Mouse (Mus musculus): Measurements from ENCODE around the gene Kalrn.

Gene Kalrn

DNA sequence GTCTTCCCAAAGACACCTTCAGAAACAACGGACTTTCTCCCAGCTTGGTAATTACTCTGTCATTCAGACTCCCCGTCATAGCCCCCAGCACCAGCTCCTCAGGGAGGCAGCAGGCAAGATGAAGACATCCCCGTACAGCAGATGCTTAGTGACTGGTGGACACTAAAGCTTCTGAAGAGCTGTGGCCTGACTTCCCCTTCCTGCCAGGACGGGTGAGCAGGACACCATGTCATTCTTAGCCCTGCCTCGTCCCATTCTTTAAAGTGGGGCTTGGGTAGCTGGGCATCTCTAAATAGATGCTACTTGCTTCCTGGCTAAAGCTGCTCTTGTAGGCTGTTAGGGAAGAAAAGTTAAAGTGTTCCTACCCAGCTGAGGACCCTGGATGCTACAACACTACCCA, 145.7 kb downstream of the Kalrn start:
- DNase-seq (ENCODE audit: low spot score) = no peak

DNA sequence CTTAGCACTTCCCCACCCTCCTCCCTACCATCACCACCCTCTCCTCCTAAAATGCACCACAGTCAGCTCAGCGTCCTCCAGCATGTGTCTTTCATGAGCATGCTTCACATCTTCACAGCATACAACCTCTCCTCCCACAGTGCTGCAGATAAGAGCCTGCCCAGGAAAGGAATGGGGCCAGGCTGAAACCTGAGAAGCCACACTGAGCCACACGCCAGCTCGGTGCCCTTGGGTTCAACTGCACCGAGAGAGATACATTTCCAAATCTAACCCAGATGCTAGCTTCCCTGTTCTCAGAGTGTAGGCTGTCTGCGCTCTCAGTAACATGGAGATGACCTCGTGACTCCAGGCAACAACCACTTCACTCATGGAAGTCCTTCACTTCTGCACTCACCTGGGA, 151.9 kb downstream of the Kalrn start:
- no peak for DNase-seq (ENCODE audit: low spot score)

DNA sequence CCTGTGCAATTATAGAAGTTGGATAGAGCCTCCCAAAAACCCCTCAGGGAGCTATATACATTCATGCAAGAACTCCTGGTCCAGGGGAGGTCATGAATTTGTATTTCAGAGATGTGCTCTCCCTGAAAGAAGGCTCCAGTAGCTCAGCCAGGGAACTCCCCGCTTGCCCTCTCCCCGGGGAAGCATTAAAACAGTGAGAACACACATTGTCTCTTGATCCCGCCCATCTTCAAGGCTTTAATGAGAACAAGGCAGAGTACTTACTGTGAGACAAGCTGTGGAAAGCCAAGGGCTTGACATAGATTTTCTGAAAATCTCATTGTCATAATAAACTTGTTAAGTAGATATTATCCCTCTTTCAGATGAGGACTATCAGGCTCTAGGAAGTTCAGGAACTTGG, 155.4 kb downstream of the Kalrn start:
- no peak for DNase-seq (ENCODE audit: low spot score)

DNA sequence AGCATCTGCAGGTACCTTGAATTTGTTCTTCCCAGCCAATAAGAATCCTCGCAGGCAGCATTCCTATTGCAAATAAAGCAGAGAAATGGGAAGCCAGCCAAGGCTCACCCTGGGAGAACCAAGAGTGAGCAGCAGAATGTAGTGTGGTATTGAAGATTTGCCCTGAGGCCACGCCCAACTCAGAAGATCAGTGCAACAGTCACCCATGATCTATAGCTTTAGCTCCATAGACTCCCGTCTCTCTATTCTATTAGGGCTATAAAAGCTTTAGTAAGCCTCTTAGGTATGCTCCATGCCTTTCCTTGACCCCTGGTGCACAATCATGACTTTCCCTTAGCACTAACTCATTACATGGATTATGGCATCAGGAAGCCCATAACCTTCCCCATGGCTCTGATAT, 155.9 kb downstream of the Kalrn start:
- no peak for DNase-seq (ENCODE audit: low spot score)

DNA sequence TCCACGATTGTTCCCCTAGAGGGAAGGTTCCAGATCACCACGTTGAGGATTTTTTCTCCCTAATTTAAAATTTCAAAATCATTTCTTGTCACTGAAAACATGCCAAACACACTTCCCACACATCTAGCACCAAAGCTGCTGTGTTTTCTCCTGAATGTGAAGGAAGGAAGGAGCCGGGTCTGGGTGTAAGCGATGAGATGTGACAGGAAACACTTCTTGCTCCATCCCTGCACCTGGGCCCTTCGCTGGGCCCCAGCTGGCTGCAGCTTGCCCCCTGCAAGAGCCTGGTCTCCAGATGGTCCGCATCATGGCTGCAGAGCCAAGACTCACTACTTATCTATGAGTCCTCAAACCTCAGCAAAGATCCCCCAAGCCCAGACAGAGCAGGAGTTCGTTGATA, 158.8 kb downstream of the Kalrn start:
- DNase-seq (ENCODE audit: low spot score) = peak; percentile 36

DNA sequence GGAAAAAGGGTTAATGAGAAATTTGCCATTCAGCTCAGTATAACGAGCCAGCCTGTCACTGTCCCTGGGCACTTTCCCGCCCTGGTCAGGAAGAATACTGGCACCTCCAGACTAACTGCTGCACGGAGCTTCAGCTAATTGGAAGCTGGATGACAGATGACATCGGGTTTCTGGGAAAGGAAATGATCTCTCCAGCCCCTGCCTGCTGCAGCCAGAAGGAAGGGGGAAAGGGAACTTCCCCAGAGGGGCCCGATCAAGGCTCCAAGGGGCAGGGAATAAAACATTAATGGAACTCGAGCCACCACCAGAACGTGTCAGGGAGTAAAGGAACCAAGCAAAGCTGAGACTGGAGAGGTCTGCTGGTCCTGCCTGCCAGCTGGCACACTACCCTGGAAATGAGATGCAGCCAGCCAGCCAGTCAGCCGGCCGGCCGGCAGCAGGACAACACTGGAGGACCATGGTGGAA, 159.4 kb downstream of the Kalrn start:
- DNase-seq (ENCODE audit: low spot score) = peak; percentile 45

DNA sequence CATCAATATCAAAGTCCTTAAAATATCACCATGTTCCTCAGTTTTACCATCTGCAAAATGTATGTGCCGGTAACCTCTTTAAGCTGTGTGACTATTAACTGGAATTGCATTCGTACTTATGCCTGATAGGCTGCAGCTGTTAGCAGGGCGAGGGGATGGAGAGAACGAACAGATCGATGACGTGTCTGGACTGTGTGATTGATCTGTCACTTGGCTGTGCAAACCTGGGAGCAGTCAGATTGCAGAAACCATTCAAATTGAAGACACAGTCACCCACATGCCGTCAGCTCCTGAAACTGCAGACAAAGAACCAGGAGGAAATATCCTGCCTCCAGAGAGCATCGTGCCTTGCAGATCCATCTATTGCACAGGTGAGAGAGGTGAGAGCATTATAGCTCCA, 166.3 kb downstream of the Kalrn start:
- DNase-seq (ENCODE audit: low spot score) = no peak

DNA sequence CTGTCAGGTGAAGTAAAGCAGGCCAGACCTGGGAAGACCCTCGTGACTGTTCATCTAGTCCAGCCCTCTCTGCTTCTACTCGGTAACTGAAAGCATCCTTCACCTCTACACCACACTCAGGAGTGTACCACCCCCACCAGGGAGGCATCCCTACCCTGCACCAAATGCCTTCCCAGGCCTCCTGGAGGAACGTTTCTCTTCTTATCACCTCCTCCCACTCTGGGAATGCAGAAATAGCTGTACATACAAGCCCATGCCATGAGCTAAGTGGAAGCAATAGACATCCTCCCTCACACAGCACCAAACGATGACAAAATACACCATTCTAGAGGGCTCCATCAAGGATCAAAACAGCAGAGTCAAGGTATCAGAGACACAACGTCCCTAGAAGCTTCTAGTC, 168.2 kb downstream of the Kalrn start:
- no peak for DNase-seq (ENCODE audit: low spot score)

DNA sequence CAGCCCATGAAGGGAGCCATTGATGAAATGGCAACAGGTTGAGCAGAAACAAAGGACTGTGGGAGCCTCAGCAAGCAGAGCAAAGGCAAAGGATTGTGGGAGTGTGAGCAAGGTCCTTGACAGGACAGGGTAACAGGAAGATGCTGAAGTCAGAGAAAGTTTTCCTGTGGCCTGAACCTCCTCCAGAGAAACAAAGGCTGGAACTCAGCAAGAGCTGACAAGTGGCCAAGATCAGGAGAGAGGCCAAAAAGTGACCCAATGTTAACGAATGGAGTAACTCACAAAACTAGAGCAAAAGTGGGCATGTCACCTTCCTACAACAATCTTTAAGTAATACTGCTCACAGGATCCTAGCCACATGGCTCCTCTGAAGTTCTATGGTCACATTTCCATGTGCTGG, 172.1 kb downstream of the Kalrn start:
- no peak for DNase-seq (ENCODE audit: low spot score)

DNA sequence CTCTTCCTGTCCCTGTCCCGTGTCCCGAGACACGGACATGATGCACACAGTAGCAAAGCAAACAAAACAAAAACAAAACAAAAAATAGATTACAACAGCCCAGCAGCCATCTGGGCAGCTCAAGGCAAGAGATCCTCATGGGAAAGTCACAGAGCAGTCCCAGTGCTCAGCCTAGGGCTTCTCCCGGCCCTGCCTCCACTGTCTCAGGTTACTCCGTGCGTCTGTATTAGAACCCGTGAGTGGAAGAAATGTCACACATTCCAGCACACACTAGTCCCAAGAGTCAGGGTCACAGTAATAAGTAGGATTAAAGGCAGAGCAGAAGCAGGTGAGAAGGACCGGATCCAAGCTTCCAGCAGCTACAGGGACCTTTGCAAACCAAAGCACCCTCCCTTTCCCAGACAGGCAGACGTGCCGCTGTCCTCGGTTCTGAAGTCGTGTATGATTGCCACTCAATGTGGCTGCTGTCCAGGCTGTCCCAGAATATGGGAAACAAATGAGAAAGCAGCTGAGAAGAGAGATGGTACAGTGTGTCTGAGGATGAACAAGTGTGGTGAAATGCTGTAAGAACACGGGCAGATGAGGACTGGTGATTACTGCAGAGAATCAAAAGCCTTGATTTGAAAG, 173.1 kb downstream of the Kalrn start:
- no peak for DNase-seq (ENCODE audit: low spot score)

DNA sequence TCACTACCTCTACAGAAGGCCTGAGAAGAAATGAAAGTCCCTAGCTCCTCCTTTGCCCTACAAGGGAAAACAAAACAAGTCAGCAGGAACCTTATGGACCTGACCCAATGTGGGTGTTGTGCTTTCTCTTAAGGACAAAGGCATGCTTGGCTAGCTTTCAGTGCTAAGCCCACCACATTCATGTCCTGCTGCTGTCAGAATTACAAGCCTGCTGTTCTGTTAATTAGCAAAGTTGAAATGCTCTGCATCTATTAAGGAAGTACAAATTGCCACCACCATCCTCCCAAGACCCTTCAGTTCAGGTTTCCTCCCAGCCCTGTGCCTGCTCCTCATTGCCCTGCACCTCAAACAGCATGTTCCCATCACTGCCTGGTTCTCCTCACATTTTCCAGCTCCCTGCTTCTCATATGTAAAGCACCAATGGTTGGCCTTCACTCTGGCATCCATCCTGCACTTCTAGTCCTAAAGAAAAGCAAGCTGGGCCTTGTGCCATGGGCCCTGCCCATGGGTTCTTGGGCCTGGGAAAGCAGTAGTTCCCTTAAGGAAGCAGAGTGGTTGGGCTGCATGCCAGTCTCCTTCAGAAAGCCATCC, 178.0 kb downstream of the Kalrn start:
- DNase-seq (ENCODE audit: low spot score) = peak; percentile 84

DNA sequence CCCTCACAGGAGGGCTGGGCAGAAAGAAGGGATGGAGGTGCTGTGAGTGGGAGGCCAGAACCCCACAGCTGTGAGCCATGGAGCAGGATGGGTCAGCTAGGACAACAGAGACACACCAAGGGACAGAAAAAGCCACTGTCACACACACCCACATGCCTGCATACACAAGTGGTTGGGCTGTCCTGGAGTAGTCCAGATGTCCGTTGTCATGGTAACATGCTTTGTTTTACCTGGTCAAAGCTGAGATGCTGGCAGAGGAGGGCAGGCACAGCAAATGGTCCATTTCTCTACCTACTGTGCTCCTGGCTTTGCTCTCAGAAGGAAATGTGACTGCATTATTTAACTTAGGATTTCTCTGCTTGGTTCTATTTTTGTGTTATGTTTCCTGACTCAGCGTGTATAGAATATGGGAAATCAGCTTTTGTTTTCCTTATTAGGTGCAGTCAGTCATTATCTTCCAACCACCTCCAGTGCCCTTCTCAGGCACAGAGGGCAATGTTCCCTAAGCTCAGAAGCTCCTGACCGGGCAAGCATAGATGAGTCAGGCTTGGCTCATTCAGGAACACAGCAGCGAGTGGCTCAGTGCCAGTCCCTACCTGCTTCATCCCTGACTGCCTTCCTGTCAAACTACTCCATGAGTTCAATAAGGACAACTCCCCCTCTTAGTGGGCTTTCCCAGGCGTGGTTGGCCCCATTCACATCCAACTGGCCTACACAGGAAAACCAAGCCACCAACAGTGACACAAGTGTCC, 183.6 kb downstream of the Kalrn start:
- DNase-seq (ENCODE audit: low spot score) = no peak

DNA sequence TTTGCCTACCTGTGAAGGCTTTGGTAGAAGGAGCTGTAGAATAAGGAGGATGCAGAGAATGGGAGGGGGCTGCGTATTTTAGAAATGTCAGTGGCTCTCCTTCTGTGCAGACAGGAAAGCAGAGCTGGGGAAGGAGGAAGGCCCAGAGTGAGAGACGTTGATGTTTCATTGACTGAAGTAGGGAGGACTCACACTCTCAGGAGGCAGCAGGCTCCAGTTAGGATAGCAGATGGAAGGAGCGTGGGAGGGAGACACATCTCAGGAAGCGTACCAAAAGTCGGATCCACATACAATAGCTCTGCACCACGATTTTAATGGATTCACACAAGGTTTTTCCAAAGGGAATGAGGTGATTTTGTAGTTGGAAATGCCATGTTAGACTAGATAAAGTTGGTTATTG, 184.5 kb downstream of the Kalrn start:
- no peak for DNase-seq (ENCODE audit: low spot score)

DNA sequence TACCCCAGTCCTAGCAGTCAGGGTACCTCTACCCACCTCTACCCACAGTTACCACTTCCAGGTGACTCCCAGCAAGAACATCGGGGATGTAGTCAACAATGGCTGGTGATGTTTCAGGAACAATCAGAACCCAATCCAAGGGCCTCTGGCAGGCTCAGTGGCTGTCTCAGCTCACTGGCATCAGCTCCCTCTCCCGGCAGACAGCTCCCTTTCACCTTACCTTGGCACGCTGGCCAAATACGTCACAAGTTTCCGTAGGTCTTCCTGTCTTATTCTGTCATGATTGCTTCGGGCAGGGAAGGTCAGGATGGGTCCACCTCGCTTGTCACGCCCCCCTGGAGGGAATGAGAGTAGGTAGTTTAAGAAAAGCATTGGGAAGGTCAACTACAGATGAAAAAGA, 188.3 kb downstream of the Kalrn start:
- no peak for DNase-seq (ENCODE audit: low spot score)

DNA sequence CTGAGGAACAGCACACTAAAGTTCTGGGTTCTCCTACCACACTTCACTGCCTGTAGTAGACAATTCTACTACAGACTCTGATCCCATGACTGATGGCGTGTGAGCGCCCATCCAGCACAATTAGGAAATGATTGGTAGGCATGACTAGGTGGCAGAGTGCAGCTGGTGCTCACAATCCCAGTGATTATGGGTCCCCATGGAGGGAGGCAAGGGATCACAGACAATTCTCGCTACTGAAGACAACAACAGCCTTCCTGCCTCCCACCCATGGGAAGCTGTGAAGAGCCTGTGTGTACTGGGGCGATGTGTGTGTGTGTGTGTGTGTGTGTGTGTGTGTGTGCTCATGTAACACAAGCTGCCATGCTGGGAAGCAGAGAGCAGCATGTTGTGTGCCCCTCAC, 190.3 kb downstream of the Kalrn start:
- DNase-seq (ENCODE audit: low spot score) = no peak

DNA sequence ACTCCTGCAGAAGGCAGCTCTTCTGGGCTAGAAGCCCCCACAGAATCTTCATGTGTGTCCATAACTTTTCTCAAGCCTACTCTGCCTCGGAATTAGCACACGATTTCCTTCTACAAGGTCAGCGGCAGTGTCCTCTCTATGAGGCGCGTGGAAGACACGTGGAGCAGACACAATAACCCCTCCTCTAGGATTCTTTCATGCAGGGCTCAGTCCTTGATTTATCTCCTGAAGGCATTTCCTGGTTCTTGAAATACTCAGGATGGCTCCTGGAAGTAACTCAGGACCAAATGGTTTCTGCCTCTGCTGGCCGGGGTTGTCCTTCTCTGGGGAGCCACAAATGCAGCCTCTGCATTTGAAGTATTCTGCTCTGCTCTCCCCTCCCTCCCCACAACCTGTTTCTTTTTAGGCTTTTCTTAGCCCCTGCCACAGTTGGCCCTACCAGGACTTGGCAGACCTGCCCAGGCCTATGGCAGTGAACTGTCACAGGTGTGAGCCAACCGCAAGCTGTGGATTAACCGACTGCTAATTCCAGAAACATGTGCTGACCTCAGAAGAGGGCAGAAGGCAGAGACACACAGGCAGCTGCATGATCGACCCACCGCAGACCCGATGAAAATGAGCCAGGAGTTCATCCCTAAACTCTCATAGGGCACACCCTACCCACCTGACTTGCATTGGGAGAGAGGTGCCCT, 197.0 kb downstream of the Kalrn start:
- DNase-seq (ENCODE audit: low spot score) = no peak

DNA sequence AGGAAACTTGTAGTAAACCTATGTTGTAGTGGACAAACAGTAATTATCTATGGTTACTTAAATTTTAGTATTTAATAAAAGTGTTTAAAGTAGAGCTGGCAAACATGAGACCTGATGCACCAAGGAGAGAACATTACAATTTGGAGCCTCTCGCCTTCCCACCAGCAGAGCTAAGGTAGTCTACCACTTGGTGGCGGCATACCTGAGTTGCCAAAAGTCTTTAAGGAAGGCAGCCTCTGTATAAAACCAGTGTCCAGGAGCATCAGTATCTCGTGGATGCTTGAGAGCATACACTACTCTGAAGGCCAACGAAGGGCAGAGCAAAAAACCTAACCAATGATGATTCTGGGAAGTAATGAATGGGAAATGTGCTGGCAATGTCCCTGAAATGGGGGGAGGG, 199.8 kb downstream of the Kalrn start:
- no peak for DNase-seq (ENCODE audit: low spot score)

DNA sequence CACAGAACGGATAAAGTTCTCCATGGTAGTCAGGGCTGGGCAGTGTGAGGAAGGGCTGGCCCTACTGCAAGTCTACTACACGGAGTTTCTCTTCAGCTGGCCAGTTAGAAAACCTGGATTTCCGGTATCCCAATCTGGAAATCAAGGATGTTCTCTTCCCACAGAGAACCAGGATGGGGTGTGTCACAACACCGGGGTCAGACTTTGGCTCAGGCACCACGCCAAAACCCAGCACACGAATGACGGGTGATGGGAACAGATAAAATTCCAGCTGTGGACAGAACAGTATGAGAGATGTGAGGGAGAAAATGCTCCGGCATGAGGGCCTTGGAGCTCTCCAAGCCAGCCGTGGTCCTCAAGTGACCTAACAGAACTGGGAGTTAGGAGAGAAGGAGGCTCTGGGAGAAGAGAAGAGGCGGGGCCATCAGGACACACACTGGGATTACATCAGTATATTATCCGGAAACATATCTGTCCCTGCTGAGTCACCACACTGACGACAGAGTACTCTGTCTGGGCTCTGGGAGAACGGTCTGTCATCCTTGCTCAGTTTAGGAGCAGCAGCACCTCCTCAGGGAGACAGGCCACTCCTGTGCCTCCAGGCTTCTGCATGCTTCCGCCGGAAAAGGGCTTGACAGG, 201.1 kb downstream of the Kalrn start:
- peak; percentile 81 for DNase-seq (ENCODE audit: low spot score)

DNA sequence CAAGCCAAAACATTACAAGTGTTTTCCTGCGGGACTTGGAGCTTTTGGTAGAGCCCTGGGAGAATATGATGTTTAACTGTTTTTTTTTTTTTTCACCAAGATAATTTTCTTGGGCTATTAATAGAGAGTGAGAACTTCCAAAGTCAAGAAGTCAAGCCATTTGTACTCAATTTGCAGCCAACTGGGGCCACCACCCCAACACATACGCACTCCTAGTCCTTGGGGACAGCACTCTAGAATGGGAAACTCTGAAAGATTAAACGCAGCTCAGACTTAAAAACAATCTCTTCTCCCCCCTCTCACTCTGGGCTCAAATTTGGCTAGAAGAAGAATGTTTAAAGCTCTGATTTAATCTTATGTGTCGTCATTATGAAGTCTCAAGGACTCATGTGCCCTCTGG, 214.1 kb downstream of the Kalrn start:
- no peak for DNase-seq (ENCODE audit: low spot score)

DNA sequence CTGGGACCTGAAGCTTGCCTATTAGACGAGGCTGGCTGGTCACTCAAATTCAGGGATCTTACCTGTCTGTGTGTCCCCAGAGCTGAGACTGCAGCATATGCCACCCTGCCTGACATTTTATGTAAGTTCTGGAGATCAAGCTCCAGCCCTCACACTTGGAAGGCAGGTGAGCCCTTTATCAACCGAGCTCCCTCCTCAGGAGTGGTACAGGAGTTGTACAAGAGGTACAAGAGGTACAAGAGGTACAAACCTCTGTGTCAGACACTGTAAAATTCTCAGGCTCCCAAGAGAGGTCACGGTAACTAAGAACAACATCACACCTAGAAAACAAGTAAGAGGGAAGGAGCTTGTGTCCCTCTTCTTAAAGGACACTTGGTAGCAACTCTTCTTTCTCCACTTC, 217.8 kb downstream of the Kalrn start:
- DNase-seq (ENCODE audit: low spot score) = peak; percentile 65

DNA sequence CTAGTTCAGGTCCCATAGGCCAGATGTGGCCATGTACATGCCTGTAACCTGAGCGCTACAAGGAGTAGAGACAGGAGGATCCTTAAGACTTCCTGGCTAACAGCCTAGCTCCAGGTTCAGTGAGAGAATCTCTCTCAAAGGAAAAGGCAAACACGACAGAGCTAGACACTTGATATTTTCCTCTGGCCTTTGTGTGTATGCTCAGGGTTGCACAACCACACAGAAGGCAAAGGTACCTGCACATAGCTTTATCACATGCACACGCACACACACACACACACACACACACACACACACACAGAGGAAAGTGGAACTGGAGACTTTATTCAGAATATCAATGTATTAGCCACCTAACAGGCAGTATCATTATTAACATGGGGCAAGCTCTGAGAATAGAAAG, 219.3 kb downstream of the Kalrn start:
- no peak for DNase-seq (ENCODE audit: low spot score)

DNA sequence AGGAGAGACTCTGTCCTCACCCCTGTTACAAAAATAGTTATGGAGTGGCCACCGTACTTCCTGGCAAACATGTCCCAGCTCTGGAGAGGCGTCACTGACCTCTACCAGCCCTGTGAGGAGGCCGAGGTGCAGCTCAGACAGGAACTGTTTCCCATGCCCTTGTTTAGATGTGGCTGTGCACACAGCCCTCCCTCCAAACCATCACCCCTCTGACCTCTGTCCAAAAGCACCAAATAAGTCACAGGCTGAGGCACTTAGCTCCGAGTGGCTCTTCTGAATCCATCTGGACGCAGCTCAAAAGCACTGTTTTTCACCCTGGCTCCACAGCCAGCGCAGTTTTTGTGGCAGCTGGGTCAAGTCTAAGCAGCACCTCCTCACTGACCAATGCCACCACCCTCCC, 220.6 kb downstream of the Kalrn start:
- peak; percentile 92 for DNase-seq (ENCODE audit: low spot score)
